Mouse (Mus musculus): ENCODE data around the gene Kcnb1.

The Kcnb1 gene

DNA sequence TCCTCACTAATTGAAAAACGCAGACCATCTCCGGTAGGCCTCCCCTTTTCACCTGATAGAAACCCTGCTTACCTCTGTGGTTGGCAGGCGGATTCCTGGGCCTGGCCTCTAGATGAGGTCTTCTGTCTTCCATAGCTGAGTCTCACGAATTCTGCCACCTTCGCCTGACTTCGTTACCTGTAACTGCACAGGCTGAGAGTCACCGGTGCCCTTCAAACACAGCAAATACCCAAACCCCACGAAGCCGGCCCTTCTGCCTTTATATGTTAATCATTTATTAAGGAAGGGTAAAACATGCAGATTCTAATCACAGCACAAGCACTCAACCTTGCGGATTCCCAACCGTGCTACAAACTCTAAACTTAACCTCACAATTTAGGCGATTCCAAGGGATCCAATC, 130.0 kb downstream of the Kcnb1 start:
- no peak for DNase-seq (ENCODE audit: low spot score)

DNA sequence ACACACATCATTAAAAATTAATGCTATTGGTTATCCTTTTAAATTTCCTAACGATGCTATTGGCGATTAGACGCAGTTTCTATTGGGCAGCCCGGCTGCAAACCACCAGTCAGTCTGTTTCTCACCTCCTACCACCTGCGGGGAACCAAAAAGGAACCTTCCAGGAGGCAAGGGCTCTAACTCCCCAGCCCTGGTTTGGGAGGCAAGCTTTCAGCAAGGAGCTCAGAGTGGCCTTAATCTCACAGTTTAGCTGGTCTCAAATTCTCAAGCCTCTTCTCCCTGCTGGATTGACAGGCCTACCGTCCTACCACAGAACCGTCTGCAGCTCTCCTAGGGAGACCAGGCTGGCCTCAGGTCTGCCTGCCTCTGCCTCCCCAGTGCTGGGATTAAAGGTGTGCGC, 130.4 kb downstream of the Kcnb1 start:
- no peak for DNase-seq (ENCODE audit: low spot score)

DNA sequence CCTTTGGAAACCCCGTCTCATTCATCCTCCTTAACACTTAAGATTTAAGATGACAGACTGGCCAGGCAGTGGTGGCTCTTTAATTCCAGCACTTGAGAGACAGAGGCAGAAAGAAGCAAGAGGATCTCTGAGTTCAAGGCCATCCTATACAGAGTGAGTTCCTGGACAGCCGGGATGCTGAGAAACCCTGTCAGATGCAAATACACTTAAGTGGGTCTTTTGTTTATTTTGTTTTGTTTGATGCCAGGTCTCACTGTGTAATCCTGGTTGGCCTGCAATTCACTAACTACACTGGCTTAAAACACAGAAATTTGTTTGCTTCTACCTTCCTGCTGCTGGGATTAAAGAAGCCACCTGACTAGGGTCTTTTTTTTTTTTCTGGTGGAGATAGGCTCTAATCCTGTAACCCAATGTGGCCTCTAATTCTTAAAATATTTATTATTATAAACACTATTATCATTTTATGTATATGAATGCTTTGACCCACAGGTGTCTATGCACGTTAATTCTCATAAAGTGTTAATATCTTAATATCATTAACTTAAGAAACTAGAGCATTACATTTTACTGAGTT, 131.1 kb downstream of the Kcnb1 start:
- DNase-seq (ENCODE audit: low spot score), result no peak

DNA sequence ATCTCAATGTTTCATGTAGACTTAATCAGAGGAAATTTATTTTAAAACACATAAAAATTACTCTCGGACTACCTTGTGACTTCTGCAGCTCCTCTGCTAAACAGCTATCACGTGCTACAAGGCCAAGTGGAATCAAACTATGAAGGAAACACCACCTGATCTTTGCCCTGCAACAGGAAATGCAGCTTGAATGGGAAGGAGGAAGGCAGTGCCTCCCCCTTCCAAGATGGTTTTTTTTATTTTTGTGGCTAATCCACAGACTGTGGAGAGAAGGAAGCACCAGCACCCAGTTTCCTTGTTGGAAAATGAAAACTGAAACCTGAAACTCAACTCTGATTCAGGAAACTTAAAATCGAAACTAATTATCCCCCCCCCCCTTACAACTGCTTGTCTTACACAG, 131.8 kb downstream of the Kcnb1 start:
- no peak for DNase-seq (ENCODE audit: low spot score)

DNA sequence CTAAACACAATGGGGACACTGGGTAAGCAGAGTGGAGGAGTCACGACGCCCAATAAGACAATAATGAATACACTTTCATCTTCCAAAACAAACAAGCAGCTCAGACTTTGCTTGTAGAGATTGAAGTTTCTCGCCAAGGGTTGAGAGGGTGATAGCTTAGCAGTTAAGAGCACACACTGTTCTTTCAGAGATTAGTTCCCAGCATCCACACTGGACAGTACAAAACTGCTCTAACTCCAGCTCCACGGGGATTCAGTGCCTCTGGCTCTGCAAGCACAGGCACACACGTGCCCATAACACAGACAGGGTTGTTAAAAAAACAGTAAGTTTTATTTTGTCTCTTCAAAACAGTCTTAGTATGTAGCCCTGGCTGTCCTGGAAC, 133.0 kb downstream of the Kcnb1 start:
- no peak for DNase-seq (ENCODE audit: low spot score)

DNA sequence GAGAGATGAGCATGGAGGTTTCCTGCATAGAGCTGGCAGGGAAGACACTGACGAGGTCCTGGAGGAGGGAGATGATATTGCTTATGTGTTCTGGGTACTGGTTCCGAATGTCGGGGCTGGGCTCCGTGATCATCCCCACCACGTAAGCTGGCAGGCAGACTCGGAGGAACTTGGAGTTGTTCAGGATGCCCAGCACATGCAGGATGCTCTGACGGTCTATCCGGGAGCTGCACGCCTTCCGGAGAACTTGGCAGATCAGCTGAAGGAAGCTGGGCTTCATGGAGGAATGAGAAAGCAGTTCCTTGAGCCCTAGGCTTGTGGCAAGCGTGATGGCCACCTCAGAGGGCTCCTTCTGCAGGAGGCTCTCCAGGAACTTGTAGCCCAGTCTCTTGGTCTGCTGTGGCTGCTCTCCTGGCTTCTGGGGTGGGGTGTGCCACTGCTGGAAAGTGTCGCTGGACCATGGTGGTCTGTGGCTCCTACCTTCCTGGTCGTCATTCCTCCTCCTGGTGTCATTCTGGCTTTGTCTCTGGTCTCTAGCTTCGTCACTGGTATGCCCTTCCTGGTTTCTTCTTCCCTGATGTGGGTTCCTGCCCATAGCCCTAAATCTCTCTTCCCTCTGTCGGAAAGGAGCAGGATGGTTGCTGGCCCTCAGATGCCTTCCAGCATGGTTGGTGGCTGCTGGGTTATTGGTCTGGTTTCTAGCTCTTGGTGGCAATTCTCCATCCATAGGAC, 133.6 kb downstream of the Kcnb1 start:
- DNase-seq (ENCODE audit: low spot score), result no peak

DNA sequence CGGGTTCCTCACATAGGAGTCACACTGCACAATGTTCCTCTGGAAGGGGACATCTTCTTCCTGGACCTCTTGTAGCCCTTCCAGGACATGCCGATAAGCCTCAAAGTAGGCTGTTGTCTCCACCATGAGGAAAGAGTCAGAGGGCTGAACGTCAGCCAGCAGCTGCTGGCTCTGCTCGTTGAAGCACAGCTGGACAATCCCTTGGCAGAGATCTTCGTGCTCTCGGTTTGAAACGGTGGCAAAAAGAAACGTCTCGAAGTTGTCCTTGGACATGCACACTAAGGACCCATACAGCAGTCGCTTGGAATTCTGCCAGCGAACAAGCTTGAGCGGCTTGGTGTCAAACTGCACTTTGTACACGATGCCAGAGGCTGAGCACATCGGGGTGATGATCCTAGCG, 134.6 kb downstream of the Kcnb1 start:
- no peak for DNase-seq (ENCODE audit: low spot score)

- DNase-seq (ENCODE audit: low spot score), result no peak
Measured at GRCm38 (mm10) chr2:167053127-167053844, 136.7 kb downstream of the Kcnb1 start.

DNA sequence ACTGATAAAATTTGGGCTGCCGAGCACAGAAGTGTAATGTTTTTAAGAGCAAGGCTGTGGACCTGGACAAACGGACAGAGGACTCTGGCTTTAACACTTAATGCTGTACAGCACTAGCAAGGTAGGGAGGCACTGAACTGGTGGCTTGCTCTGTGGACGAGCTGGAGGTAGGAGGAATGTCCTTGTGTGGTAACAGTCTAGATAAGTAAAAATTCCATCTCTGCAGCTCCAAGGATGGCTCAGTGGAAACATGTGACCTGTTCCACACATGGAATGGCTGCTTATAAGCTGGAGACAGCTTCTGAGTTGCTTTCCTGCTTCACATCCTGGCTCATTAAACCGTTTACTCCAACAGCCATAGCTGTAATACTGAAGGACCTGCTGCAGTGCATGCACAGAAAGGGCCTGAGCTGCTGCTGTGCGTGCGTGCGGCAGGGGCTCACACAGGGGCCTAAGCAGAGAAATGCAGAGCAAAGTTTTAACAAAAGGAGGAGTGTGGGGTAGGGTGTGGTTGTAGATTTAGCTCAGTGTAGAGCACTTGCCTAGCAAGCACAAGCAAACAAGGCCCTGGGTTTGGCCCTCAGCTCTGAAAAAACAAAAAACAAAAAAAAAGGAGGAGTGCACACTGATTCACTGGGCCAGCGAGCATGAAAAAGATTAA, 141.1 kb downstream of the Kcnb1 start:
- no peak for DNase-seq (ENCODE audit: low spot score)

GRCm38 (mm10) chr2:167048223-167048622, 141.7 kb downstream of the Kcnb1 start:
- no peak for DNase-seq (ENCODE audit: low spot score)
